Mouse (Mus musculus) intestine, embryonic 16.5 days (tissue): ENCODE measurements around the gene Gm5416. TPM values are rescaled to one million over a fixed set of nuclear protein-coding genes. Genes with fewer than 3 reads are reported as not detected.
"Not testable (repeated sequence)": the region's sequence is repeated elsewhere in the genome, so short reads cannot be mapped to it uniquely, and the experiment has no call there.

Experiments used
- ATAC-seq: fragments of 200-750 bp; cut with Nextera tagmentation; 2 replicates; pipeline ENCODE4 v1.8.0; 2017; ENCODE audit warnings: moderate TSS enrichment, moderate library complexity
- H3K27ac ChIP-seq: fragments of 300-500 bp; sonication (generic); 2 replicates; pipeline ENCODE4 v1.5.1; 2014; ENCODE audit warnings: mild to moderate bottlenecking, low read length
- H3K27me3 ChIP-seq: fragments of 300-500 bp; sonication (generic); replicated peaks from 2 replicates; pipeline ENCODE4 v1.6.1; 2014; ENCODE audit warnings: low read length, control low read depth, mixed read lengths; ENCODE audit not compliant: control insufficient read depth, insufficient read depth
- H3K36me3 ChIP-seq: fragments of 300-500 bp; sonication (generic); 2 replicates; pipeline ENCODE4 v1.6.1; 2014; ENCODE audit warnings: low read length, control low read depth; ENCODE audit not compliant: control insufficient read depth, insufficient read depth
- H3K4me1 ChIP-seq: fragments of 300-500 bp; sonication (generic); 2 replicates; pipeline ENCODE4 v1.6.1; 2014; ENCODE audit warnings: low read length, control low read depth, mixed read lengths; ENCODE audit not compliant: control insufficient read depth, insufficient read depth
- H3K4me2 ChIP-seq: fragments of 300-500 bp; sonication (generic); 2 replicates; pipeline ENCODE4 v1.6.1; 2014; ENCODE audit warnings: low read depth, low read length, control low read depth
- H3K4me3 ChIP-seq: fragments of 300-500 bp; sonication (generic); 2 replicates; pipeline ENCODE4 v1.5.1; 2014; ENCODE audit warnings: mild to moderate bottlenecking, low read length
- H3K9ac ChIP-seq: fragments of 300-500 bp; sonication (generic); 2 replicates; pipeline ENCODE4 v1.6.1; 2014; ENCODE audit warnings: low read depth, low read length
- H3K9me3 ChIP-seq: fragments of 300-500 bp; sonication (generic); 2 replicates; pipeline ENCODE4 v1.6.1; 2016; ENCODE audit warnings: low read length, control low read depth; ENCODE audit not compliant: control insufficient read depth
- WGBS: fragments of 180-500 bp; shearing (Covaris S2); extraction: QIAGEN DNeasy Blood & Tissue Kit; methylation state at CpG from one replicate; pipeline ENCODE4 v1.1.7; 2014; 5-methylcytosine and 5-hydroxymethylcytosine counted together
- polyA plus RNA-seq: library from polyadenylated mRNA; unstranded; fragments of >200 nt; fragmentation: Nextera tagmentation; extraction: Ambion mirVana; gene quantifications from 2 replicates; pipeline ENCODE4 v1.2.1, GENCODE M21; 2015

Gm5416 gene
- polyA plus RNA-seq: not detected in 2 replicates

DNA sequence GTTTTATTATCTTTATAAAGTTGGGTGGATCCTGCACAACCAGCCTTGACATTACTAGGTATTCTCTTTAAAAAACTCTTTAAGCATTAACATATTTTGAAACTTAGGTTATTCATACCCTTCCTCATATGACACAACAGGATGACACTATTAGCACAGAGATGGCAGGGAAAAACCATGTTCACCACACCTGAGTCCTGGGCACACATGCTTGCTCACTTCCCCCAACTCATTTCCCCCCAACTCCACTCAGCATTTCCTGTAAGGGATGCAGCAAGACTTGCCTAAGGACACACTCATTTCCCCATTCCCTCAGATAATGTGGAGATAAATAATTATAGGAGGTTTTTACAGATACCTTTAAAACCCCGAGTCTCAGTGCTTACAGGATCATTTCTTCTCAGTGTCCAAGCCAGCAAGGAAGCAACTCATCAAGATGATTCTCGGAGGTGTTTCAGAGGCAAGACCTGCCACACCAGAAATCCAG, at the start of gene Gm5416:
Gene Gm5416, plus strand, starts transcription at position 437 of the 487 bp plus-strand sequence.
- H3K36me3 ChIP-seq: no peaks in the 10 kb centered on the region
- ATAC-seq: no peak
- H3K4me2 ChIP-seq: no peak within 1 kb of the TSS
- H3K4me3 ChIP-seq: no peak within 1 kb of the TSS
- no peak within 1 kb of the TSS for H3K27ac ChIP-seq
- H3K9ac ChIP-seq: no peak within 1 kb of the TSS
- H3K4me1 ChIP-seq: no peaks in the 10 kb centered on the region
- WGBS: 85% methylated on average over 2 of the region's 2 CpGs
- H3K27me3 ChIP-seq: no peaks in the 10 kb centered on the region
- no peaks in the 10 kb centered on the region for H3K9me3 ChIP-seq

DNA sequence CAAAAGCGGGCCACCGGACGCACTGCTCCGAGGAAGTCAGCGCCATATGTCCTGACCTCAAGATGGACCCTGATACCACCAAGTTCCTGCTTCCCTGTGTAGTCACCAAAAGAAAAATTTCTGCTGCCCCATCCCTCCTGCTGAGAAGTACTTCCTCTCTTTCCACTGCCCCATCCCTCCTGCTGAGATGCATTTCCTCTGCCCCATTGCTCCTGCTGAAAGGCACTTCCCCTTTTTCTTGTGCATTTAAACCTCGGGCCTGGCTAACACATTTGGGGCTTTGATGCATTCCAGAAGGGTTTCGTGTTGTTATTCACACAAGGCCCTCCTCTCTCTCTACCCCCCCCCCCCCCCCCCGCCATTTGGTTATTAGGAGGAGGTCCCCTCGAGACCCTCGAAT, 42.4 kb upstream of the Gm5416 start:
- H3K4me3 ChIP-seq, H3K36me3 ChIP-seq, H3K4me1 ChIP-seq, H3K9me3 ChIP-seq, H3K27me3 ChIP-seq, H3K9ac ChIP-seq, ATAC-seq, H3K27ac ChIP-seq, H3K4me2 ChIP-seq: not testable (repeated sequence)
- WGBS: 88% methylated on average over 9 of the region's 10 CpGs

DNA sequence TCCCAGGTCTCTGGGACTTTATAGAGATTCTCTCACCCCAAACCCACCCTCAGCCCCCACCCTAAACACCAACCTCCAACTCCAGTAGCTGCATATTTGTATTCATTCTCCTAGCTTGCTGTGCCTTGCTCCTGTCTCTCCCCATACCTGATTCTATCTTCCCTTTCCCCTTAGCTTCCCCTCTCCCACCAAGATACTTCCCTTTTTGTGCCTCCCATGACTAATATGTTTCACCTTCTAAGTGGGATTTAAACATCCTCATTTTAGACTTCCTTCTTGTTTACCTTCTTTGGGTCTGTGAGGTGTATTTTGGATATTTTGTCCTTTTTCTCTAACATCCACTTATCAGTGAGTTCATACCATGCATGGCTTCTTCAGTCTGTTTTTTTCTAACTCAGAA, 34.1 kb upstream of the Gm5416 start:
- H3K9ac ChIP-seq: no peak overlapping the region
- no peaks in the 10 kb centered on the region for H3K27me3 ChIP-seq
- ATAC-seq: no peak
- H3K36me3 ChIP-seq: no peaks in the 10 kb centered on the region
- H3K9me3 ChIP-seq: no peaks in the 10 kb centered on the region
- no peak overlapping the region for H3K27ac ChIP-seq
- H3K4me1 ChIP-seq: no peaks in the 10 kb centered on the region
- no peak overlapping the region for H3K4me2 ChIP-seq
- no peak overlapping the region for H3K4me3 ChIP-seq

DNA sequence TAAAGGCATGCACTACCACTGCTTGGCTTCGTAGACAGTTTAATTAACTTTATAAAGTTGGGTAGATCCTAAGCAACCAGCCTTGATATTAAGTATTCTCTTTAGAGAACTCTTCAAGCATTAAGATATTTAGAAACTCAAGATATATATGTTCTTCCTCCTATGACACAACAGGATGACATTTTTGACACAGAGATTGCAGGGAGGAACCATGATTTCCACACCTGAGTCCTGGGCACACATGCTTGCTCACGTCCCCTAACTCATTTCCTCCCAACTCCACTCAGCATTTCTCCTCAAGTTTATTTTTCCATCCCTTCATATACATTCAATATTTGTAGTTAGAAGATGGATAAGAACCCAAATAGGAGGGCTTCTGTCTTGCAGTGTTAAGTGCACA, 30.3 kb upstream of the Gm5416 start:
- Histone ChIP-seq H3K9ac (no peak overlapping the region), H3K27me3 (no peaks in the 10 kb centered on the region), H3K4me3 (no peak overlapping the region), H3K4me1 (no peaks in the 10 kb centered on the region), H3K9me3 (no peaks in the 10 kb centered on the region), H3K4me2 (no peak overlapping the region), H3K27ac (no peak overlapping the region), H3K36me3 (no peaks in the 10 kb centered on the region)
- no peak for ATAC-seq
- WGBS: 84% methylated on average over 2 of the region's 2 CpGs

DNA sequence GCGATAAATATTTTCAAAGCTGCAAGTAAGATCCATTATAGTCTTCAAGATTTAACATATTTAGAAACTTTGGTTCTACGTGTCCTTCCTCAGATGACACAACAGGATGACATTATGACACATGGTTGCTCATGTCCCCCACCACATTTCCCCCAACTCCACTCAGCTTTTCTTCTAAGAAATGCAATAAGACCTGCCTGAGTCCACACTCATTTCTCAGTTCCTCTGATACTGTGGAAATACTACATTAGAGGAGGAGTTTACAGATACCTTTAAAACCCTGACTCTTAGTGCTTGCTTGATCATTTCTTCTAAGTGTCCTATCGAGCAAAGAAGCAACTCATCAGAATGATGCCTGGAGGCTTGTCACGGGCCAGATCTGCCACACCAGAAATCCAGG, 26.3 kb upstream of the Gm5416 start, which contains the start of gene Gm5483:
Gene Gm5483, plus strand, starts transcription at position 301 of the 400 bp plus-strand sequence.
- not testable (repeated sequence) for H3K4me1 ChIP-seq, H3K9ac ChIP-seq, H3K9me3 ChIP-seq, H3K4me3 ChIP-seq, H3K4me2 ChIP-seq, H3K27me3 ChIP-seq, ATAC-seq, H3K36me3 ChIP-seq, H3K27ac ChIP-seq
- WGBS: 90% methylated on average over 4 of the region's 4 CpGs

DNA sequence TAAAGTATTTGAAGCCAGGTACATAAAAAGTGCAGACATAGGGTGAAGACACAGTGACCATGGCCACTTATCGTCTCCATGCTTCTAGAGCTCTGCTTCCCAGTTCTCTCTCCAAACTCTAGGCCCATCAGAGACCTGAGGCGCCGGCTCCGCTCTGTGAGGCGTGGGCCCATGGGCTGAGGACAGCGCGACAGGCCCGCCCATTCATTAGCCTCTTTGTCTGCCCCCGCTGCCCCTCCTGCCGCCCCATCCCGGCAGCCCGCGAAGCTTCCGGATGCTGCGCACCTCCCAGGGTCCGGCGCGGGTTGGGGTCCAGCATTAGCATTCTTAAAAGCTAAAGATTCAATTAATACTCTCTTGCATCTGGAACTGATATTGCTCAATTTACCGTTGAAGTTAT, 11.0 kb upstream of the Gm5416 start:
- Histone ChIP-seq H3K27ac (no peak overlapping the region), H3K27me3 (no peaks in the 10 kb centered on the region), H3K4me2 (no peak overlapping the region), H3K36me3 (no peaks in the 10 kb centered on the region), H3K9me3 (no peaks in the 10 kb centered on the region), H3K9ac (no peak overlapping the region), H3K4me3 (no peak overlapping the region), H3K4me1 (no peaks in the 10 kb centered on the region)
- no peak for ATAC-seq
- WGBS: 63% methylated on average over 19 of the region's 19 CpGs

DNA sequence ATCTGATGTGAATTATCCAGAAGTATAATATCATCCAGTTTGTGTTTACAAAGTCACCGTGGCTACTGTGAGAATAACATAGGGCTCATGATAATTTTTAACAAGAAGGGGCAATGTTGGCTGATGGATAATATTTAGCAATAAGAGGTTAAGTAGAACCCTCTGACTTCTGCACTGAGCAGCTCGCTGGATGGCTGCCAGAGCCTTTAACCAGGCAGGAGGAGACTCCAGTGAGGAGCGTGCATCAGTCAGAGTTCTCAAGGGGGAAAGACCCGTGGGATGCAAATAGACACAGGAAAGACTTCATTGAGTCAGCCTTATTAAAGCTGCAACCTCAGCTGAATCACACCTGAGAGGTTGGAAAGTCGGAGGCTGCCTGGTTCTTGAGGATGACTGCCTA, 6.4 kb upstream of the Gm5416 start:
- Histone ChIP-seq H3K4me1 (no peaks in the 10 kb centered on the region), H3K9ac (no peak overlapping the region), H3K27ac (no peak overlapping the region), H3K36me3 (no peaks in the 10 kb centered on the region), H3K9me3 (no peaks in the 10 kb centered on the region), H3K4me3 (no peak overlapping the region), H3K27me3 (no peaks in the 10 kb centered on the region), H3K4me2 (no peak overlapping the region)
- WGBS: 60% methylated on average over 5 of the region's 5 CpGs
- no peak for ATAC-seq

DNA sequence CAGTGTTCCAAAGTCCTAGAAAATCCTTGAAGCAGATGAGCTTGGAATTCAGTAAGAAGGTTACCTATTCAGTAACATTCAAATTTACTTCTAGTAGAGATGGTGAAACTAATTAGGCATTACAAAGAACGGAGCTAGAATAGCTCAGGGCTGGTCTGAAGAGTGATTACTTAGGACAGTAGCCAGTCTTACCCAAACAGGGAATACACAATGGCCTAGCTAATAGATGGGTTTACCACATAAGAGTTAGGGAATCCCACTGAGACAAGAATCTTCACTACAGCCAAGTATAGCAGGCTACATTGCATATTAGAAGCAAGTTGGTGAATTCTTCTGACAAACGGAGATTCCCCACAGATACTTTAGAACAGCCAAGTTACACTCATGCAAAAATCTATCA, 4.5 kb upstream of the Gm5416 start:
- not testable (repeated sequence) for H3K4me1 ChIP-seq, H3K4me2 ChIP-seq, H3K9me3 ChIP-seq, H3K27me3 ChIP-seq, H3K36me3 ChIP-seq, H3K4me3 ChIP-seq, ATAC-seq, H3K9ac ChIP-seq, H3K27ac ChIP-seq
- 51% methylated on average over 2 of the region's 2 CpGs for WGBS

DNA sequence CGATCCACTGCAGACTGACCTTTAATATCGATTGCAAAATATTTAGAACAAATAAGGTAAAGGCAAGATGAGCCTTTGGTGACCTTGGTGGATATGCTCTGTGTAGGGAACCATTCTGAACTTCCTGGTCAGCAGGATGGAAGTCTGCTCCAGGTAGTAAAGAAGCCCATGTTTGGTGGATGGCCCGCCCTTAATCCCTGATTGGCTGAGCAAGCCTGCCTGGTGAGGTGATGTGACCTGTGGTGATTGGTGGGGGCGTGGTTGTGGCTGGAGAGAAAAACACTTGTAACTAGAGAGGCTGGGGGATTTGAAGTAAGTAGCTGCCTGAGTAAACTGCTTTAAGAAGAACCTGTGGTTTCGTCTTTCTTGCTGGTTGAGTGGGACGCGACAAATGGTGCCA, 11.0 kb downstream of the Gm5416 start, which contains the start of gene 2010005H15Rik:
Gene 2010005H15Rik, plus strand, starts transcription at position 301 of the 400 bp plus-strand sequence.
- H3K9ac ChIP-seq, H3K4me3 ChIP-seq, H3K27me3 ChIP-seq, H3K4me2 ChIP-seq, H3K9me3 ChIP-seq, H3K4me1 ChIP-seq, H3K36me3 ChIP-seq, H3K27ac ChIP-seq, ATAC-seq: not testable (repeated sequence)
- WGBS: 96% methylated on average over 7 of the region's 7 CpGs

DNA sequence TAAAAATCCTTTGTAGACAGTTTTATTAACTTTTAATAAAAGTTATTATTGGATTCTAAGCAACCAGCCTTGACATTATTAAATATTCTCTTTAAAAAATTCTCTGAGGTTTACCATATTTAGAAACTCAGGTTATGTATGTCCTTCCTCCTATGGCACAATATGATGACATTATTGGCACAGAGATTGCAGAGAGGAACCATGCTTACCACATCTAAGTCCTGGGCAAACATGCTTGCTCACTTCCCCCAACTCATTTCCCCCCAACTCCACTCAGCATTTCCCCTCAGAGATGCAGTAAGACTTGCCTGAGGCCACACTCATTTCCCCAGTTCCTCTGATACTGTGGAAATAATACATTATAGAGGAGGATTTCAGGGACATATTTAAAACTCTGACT, 50.4 kb downstream of the Gm5416 start:
- not testable (repeated sequence) for H3K9me3 ChIP-seq, H3K4me1 ChIP-seq, H3K4me3 ChIP-seq, H3K27me3 ChIP-seq, ATAC-seq, H3K36me3 ChIP-seq, H3K4me2 ChIP-seq, H3K27ac ChIP-seq, H3K9ac ChIP-seq
